Mouse (Mus musculus): ENCODE data around the gene Dscaml1.
"Not testable (repeated sequence)": the region's sequence is repeated elsewhere in the genome, so short reads cannot be mapped to it uniquely, and the experiment has no call there.

Gene Dscaml1

DNA sequence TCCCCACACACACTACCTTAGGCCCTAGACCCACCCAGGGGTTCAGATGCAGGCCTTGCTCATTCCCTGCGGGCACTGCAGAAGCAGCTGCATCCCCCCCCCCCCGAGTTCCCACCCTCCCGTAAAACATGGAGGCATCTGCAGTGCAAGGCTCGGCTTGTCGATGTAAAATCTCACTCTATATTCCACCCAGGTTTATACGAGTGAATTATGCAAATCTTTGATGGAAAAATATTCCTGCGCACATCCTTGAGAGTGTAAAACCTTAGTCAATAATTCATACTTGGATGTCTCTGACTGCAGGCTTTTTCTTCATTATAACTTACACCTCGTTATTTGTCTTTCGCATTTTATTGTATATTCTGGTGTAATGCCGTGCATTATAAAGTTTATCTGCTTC lies 272.7 kb downstream of the Dscaml1 start:
- DNase-seq, result no peak

DNA sequence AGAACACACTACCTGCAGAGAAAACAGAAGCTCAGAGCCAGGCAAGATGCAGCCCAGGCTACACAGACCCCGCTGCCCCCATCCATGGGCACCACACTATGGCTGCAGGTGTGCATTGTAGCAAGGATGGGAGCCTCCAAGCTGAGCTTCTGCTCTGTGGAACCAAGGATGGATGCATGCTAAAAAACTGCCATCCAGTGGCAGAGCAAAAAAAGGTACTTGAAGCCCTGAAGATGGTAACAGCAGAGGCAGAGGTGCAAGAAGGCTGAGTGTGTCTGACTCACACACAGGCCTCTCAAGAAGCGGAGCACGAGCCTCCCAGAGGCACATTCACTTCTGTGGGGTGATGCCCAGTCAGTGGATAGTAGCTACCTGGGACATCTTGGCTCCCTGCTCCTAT lies 276.8 kb downstream of the Dscaml1 start:
- DNase-seq, result no peak

DNA sequence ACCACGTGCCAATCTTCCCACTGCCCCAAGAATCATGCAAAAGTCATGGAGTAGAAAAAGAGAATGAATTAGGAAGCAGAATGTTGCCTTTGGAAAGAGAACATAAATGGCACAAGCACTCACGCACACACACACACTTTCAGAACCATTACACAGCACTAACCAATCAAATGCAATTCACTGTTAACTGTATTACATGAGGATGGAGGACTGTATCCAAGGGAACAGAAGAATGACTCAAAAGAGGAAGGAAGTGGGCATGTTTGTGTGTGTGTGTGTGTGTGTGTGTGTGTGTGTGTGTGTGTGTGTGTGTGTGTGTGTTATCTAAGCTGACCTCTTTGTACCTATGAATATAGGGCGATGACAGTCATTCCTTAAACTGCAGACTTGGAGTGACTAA lies 278.0 kb downstream of the Dscaml1 start:
- DNase-seq, result no peak

DNA sequence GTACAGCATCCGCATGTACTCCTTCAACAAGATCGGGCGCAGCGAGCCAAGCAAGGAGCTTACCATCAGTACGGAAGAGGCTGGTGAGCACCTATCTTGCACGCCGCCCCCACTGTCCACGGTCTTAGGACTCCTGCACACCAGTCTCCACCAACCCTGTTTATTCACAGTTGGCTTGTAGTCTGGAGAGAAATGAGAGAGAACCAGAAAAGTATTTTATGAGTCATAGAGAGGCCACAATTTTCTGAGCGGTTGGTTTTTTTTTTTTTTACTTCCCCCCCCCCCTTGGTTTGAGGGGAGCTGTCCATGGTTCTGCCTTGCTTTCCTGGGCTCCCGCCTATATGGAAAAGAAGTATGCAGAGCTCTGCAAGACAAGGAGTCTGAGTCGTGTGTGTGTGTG lies 283.9 kb downstream of the Dscaml1 start:
- no peak for DNase-seq

DNA sequence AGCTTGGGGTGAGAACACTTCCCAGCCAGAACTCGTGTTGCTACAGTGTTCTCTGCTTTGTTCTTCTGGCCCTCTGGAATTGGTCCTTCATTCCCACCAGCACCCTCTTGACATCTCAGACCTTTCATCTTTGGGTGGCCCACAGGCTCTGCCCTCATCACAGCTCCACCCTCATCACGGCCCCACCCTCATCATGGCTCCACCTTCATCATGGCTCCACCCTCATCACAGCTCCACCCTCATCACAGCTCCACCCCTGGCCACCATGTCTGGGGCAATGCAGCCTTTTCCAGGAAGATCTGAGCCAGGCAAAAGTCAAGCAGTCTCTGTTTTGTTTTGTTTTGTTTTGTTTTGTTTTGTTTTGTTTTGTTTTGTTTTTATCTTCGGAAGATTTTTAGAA lies 289.0 kb downstream of the Dscaml1 start:
- no peak for DNase-seq

DNA sequence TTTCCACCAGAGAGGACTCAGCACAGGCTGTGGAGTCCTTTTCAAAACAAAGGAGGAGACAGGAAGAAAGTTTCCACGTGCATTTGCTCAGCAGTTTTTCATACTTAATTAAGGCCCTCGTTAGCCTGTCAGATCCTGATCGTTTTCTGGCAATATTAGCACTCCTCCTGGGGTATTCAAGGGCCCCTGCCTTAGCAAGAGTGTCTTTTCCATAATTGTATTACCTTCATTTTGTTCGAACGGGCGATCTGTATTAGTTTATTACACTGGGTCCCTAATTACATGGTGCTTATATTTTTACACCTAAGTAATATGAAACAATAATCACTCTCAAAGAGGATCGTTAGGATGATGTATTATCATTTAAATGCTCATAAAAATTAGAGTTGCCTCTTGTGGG lies 293.6 kb downstream of the Dscaml1 start:
- no peak for DNase-seq

DNA sequence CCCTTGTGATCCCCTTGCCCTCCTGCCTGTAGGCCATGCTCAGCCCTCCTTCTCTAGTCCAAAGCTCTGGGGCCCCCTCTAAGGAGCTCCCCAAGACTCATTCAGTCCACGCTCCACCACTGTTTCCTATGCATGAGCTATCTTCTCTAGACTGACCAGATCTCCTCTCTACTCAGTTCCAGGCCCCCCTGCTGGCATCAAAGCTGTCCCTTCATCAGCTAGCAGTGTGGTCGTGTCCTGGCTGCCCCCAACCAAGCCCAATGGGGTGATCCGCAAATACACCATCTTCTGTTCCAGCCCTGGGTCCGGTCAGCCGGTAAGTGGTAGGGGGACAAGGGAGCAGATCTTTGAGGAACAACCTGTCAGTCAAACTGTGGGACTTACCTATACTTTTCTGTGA lies 305.4 kb downstream of the Dscaml1 start:
- DNase-seq, result peak; percentile 52 to 61

DNA sequence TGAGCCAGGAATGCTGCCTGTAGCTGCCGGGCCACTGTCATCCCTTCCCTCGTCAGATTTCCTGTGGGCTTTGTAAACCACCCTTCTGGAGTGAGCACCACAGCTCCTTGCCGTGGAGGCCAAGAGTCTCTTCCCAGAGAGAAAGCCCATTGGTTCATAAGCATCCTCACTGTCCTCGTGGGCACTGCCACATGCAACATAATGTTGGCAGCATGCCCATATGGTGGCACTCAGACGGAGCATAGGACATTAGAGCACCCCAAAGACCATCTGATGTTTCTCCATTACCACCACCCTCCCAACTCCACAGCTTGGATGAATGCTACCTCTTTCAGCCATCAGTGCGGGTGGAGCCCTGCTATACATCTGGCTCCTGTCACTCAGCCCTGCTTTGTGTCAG lies 306.8 kb downstream of the Dscaml1 start:
- peak; percentile 56 to 61 for DNase-seq

DNA sequence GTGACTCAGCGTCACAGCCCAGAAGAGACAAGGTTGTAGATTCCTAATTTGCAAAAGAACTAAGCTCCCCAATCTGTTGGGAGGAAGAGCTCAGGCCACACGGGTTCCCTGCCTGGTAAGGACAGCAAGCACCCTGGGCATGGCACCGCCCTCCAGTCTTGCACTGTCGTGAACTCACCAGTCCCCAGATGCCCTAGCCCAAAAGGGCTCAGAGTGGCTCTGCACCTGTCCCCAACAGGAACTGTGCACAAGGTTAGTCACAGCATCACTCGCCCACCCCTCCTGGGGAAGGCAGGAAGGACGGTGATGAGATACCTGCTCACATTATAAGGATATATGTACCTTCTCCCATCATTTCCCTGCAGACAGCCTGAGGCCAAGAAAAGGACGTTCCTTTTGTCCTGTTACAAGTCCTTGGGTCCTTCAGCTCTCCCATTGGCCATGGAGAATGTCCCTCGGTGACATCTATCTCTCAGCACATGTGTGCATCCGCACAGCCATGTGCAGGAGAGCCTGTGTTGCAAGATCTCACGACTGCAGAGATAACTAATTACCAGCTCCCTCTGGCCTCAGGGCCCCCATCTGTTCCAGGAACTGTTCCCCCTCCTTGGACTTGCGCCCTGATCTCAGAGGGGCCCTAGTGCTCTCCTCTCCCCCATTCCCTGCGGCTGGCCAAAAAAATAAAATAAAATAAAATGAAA lies 312.7 kb downstream of the Dscaml1 start:
- DNase-seq, result peak; percentile 61 to 68

DNA sequence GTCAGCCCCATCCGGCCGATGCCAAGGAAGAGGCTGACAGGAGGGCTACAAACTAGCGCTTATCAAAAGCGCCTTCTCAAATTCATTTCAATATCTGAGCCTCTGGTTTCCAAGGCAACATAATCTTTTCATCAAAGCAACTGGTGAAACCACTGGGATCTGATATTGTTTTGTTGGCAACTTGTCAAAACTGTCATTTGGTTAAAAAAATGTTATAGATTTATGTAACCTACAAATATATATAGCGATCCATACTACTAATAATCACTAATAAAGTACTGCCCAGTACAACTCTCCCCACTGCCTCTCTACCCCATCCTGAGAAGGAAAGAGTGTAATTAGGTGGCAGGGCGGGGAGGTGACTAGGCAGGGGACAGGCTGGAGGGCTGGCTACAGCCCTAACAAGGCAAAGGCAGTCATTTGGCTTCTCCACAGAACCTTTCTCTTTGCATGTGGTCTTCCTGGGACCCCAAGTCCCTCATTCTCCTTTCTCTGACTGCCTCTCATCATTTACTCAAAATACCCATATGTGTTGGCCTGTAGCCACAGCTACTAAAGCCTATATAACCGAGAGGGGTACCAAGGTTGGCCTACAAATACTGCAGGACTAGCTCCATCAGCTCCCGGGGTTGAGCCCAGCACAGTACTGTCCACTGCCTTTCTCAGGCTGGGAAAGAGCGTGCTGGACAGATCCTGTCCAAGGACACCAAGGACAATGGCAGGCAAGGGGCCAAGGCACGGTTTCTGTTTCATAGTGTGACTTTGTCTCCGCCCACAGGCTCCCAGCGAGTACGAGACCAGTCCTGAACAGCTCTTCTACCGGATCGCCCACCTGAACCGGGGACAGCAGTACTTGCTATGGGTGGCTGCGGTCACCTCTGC lies 313.5 kb downstream of the Dscaml1 start:
- peak; percentile 76 to 87 for DNase-seq

DNA sequence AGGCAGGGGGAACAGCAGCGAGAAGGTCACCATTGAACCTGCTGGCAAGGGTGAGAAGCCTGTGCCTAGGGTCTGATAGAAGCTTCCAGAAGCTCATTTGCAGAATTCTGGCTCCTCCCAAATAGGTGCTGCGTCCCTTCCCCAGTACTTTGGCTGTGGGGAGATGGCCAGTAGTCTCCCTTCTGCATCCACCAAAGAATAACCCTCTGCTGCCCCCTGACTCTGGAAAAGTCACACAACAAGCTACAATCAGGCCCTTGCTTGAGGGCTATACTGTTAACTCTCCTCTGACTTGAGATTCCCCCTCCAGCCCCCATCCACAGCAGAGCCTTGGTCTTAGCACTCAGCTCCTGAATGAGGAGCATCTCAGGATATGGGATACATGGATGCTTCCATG lies 314.2 kb downstream of the Dscaml1 start:
- DNase-seq, result peak; percentile 84 to 87

DNA sequence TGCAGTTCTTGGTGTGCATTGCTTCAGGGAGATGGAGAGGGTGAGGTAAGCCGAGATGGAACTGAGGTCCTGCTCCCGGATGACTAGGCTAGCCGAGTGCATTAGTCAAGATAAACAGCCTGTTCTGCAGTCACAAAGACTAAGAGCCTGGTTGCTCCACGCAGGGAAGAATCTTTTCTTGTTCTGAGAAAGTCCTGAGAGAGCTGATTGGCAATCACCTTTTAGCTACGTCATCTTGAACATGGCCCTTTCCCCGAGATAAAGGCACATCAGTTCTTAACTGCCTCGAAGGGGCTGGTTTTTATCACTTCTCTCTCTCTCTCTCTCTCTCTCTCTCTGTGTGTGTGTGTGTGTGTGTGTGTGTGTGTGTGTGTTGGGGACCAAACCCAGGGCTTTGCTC lies 319.0 kb downstream of the Dscaml1 start:
- DNase-seq, result no peak

DNA sequence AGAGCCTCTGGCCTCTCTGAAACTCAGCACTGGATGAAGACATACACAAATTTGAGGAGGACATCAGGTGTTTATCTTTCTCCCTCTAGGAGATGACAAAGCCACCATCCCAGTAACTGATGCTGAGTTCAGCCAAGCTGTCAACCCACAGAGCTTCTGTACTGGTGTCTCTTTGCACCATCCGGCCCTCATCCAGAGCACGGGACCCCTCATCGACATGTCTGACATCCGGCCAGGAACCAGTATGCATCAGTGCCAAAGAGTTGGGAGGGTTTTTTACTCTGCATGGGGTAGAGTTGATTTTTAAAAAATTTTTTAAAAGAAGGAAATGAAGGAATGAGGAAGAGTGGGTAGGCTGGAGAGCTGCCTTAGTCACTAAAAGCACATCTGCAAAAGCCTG lies 323.5 kb downstream of the Dscaml1 start:
- peak in 1 of 2 experiments; percentile 43 for DNase-seq

DNA sequence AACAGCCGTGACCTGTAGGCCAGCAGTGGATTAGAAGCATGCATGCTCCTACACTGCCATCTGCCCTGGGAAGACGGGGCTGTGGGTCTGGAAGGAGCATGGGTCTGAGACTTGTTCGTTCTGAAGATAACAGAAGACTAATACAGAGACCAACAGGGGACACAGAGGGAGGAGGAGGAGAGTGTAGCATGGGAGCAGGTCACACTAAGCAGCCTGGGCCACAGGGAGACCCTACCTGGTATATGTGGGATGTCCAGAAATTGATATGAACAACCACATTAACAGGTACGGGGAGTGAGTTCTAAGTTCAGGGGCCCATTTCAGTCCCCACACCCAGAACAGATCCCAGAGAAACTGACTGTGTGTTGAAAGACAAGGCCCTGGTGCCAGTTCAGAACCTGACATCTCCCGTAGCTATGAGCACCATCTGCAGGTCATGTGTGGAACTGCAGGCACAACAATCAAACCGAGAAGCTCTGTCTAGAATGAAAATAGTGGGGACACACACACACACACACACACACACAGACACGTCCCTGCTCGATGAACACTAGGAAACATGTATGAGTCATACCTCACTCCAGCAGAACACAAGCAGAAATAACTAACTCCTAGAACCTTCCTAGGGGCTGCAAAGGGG lies 328.1 kb downstream of the Dscaml1 start:
- DNase-seq, result peak; percentile 89 to 93

DNA sequence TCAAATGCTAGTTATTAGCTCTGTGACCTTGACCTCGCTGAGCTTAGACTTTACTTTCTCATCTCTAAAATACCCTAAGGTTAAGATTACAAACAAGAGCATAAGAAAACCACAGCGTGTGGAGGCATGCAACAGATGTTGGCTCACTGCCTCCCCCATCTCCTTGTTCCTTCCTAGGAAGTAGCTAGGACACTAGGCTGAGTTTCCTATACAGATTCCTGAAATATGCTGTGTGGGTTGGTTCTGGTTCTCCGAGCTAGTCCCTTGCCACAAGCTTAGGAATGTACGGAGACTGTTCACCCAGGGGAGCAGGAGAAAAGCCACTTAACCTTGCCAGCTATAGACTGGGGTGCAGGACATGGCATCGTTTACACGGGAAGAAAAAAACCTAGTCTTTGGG lies 339.8 kb downstream of the Dscaml1 start:
- DNase-seq, result no peak

DNA sequence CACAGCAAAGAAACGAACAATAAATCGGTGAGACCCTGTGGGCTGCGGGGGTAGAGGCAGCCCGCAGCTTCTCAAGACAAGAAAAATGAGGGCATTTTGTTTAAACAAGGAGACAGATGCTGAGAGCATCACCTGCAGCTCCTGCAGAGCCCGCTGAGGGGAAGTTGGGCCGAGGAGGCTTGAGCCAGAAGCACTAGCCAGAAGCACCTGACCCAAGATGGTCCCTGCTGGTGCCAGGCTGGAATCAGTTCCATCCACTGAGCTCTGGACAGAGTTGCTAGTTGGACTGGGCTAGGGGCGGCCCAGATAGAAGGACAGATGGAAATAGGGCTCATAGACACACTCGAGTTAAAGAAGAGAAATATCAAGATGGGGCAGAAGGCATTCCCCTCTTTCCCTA lies 340.7 kb downstream of the Dscaml1 start:
- peak; percentile 59 for DNase-seq

DNA sequence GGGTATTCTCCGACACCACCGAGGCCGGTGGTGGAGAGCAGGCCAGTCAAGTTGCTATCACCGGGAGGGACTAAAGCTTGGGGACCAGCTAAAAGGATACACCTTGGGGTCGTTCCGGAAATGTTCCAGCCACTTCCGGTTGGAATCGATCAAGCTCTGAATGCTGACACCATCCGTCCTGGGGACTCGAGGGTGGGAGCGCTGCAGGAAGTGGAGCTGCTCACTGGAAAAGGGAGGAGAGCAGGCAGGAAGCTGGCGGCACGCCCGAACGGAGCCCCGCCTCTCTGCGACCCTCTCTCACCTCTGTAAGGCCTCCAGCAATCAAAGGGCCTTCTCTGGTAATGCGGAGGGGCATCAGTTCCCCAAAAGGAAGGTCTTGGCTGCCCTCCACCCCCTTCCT lies 342.0 kb downstream of the Dscaml1 start:
- DNase-seq, result peak in 1 of 2 experiments; percentile 47

DNA sequence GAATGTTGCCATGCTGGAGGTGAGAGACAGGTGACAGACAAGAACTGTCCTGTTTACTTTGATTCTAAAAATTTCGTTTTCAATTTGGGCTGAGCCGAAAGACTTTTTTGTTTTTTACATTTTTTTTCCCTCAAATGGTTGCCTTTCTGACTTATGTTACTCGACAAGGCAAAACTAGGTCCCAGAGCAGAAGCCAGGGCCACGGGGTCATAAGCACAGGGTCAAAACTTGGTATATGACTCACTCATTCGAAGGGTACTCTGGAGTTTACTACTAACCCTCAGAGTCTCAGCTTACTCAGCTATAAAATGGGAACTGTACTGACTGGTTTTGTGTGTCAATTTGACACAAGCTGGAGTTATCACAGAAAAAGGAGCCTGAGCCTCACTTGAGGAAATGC lies 343.2 kb downstream of the Dscaml1 start:
- DNase-seq, result no peak

DNA sequence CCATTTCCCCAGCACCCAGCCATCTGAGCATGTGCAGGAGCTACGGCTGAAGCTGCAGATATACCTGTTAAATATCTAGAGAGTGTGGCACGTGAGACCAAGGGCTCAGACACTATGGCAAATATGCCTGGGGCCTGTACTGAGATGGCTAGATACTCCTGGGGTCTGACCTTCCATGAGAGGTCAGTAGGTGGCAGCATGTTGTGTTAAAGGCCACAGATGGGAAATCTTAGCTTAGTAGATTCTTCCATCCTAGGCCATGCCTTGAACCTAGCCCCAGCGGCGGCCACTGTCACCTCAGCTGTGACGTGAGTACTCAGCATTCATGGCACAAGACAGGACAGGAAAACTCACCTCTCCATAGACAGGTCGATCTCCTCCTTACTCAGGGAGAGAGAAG lies 347.7 kb downstream of the Dscaml1 start:
- no peak for DNase-seq

DNA sequence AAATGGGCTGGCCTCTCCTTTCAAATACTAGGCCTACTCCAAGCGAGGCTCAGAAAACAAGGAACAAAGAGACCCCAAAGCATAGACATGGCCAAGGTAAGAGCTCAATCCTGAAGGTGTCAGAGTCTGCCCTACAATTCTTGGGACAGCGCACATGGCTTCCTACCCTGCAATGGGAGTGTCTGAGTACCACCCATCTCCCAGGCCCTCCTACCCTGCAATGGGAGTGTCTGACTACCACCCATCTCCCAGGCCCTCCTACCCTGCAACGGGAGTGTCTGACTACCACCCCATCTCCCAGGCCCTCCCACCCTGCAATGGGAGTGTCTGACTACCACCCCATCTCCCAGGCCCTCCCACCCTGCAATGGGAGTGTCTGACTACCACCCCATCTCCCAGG lies 349.7 kb downstream of the Dscaml1 start:
- not testable (repeated sequence) for DNase-seq

DNA sequence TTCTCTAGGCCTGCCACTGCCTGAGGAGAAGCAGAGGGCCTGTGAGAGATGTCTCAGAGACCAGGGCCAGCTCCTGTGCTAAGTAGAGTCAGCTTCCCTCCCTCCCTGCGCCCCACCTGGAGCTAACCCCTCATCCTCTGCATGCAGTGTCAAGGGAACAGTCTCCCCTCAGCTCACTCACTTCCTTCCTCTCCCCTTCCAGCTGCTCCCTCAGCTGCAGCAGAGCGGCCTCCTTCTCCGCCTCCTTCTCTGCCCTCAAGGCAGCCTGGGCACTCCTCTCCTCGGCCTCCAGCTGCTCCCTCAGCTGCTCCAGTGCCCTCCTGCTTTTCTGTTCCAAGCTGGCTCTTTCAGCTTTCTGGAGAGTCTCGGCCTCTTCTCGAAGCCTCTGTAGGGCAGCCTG lies 352.8 kb downstream of the Dscaml1 start:
- no peak for DNase-seq

DNA sequence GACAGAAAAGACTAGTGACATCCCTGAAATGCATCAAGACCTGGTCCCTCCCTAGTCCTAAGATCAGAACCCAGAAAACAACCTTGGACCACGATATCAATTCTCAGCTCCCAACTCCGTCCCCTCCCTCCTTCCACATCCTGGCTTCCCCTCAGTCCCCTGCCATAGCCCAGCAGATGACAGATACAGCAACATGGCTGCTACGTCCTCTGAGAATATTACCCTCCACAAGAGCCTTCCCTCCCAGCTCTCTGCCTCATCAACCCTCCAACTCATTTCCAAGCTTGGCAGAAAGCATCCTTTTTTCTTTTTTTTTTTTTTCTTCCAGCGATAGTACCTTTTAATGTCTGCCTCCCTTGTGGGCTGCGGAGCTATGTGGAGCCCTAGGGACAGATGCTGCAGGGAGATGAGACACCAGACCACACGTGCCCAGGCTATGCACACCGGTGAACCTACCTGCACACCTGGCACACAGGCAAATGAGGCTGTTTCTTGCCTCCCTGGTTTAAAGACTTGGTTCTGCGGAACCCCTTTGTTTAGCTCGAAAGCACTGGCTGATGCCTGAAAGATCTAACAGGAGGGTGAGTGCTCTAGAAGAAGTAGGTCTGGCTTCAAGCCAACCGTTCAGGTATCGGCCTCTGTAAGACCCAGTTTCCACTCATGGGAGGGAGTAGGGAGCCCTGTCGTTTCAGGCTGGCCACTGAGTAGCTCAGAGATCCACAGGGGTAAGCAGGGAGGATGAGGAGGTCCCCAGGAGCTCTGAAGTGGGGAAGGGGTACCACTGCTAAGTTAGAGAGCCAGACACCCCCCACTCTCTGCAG lies 357.0 kb downstream of the Dscaml1 start:
- DNase-seq, result peak in 1 of 2 experiments; percentile 54

DNA sequence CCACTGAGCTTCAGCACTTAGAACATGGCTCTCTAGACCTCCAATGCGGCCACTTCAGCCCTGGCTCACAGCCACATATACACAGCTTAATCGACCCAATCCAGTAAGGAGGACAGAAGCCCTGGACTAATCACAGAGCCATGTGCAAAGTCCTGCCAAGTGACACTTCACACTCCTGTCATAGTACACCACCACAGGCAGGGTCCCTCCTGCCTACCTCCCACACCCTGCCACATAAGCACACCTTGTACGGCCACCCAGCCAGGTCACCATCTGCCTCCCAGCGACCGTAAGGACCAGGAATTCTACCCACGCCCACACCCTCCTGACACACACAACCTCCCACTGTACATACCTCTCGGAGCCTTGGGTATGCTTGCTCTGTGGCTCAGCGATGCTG lies 360.6 kb downstream of the Dscaml1 start:
- peak; percentile 59 to 67 for DNase-seq
